Mouse (Mus musculus) CH12F3 (cell line): ENCODE data around the gene Sri.
"Not testable (repeated sequence)": the region's sequence is repeated elsewhere in the genome, so short reads cannot be mapped to it uniquely, and the experiment has no call there.

Experiments
- in situ Hi-C: fragments of 300-500 bp; cut with MboI; formaldehyde crosslinking; loops from 2 replicates; pipeline ENCODE4 v1.14.3; 2020; ENCODE audit warnings: low sequenced_read_pairs

Gene Sri

GRCm38 (mm10) chr5:8045855-8046254, at the start of gene Sri:
Sri (plus strand) TSS chr5:8046078.
- in situ Hi-C loops: no loop called here

GRCm38 (mm10) chr5:7996401-7997044, 49.4 kb upstream of the Sri start:
- in situ Hi-C loops: no loop called here

GRCm38 (mm10) chr5:7997086-7997485, 48.8 kb upstream of the Sri start:
- in situ Hi-C loops: no loop called here

- in situ Hi-C loops: no loop called here
Measured at GRCm38 (mm10) chr5:8000466-8000865, 45.4 kb upstream of the Sri start.

- in situ Hi-C loops: no loop called here
Measured at GRCm38 (mm10) chr5:8002827-8003226, 43.1 kb upstream of the Sri start.

GRCm38 (mm10) chr5:8013276-8013675, 32.6 kb upstream of the Sri start:
- in situ Hi-C loops: no loop called here

- in situ Hi-C loops: not testable (repeated sequence)
Measured at GRCm38 (mm10) chr5:8034596-8034995, 11.3 kb upstream of the Sri start.

- in situ Hi-C loops: no loop called here
Measured at GRCm38 (mm10) chr5:8053827-8054226, 7.9 kb downstream of the Sri start.

GRCm38 (mm10) chr5:8055721-8056129, 9.8 kb downstream of the Sri start:
- in situ Hi-C loops: no loop called here

GRCm38 (mm10) chr5:8056141-8057017, 10.5 kb downstream of the Sri start:
- in situ Hi-C loops: no loop called here

- in situ Hi-C loops: no loop called here
Measured at GRCm38 (mm10) chr5:8057018-8057323, 11.1 kb downstream of the Sri start.

GRCm38 (mm10) chr5:8058056-8058455, 12.2 kb downstream of the Sri start:
- in situ Hi-C loops: no loop called here

GRCm38 (mm10) chr5:8062469-8062868, 16.6 kb downstream of the Sri start:
- in situ Hi-C loops: no loop called here

- in situ Hi-C loops: no loop called here
Measured at GRCm38 (mm10) chr5:8063207-8063606, 17.3 kb downstream of the Sri start.

- in situ Hi-C loops: no loop called here
Measured at GRCm38 (mm10) chr5:8073406-8073805, 27.5 kb downstream of the Sri start.

- in situ Hi-C loops: no loop called here
Measured at GRCm38 (mm10) chr5:8073901-8074561, 28.2 kb downstream of the Sri start.

GRCm38 (mm10) chr5:8077481-8077880, 31.6 kb downstream of the Sri start:
- in situ Hi-C loops: no loop called here

GRCm38 (mm10) chr5:8082800-8083509, 37.1 kb downstream of the Sri start:
- in situ Hi-C loops: no loop called here

GRCm38 (mm10) chr5:8085661-8086060, 39.8 kb downstream of the Sri start:
- in situ Hi-C loops: no loop called here

GRCm38 (mm10) chr5:8088147-8088546, 42.3 kb downstream of the Sri start:
- in situ Hi-C loops: no loop called here

- in situ Hi-C loops: no loop called here
Measured at GRCm38 (mm10) chr5:8094921-8095320, 49.0 kb downstream of the Sri start.
